Mouse (Mus musculus): ENCODE data around the gene Daam1. TPM values are rescaled to one million over a fixed set of nuclear protein-coding genes. Genes with fewer than 3 reads are reported as not detected.

The Daam1 gene
- 1 to 10 TPM; 3.4 to 4.1 TPM for total RNA-seq (2023)

DNA sequence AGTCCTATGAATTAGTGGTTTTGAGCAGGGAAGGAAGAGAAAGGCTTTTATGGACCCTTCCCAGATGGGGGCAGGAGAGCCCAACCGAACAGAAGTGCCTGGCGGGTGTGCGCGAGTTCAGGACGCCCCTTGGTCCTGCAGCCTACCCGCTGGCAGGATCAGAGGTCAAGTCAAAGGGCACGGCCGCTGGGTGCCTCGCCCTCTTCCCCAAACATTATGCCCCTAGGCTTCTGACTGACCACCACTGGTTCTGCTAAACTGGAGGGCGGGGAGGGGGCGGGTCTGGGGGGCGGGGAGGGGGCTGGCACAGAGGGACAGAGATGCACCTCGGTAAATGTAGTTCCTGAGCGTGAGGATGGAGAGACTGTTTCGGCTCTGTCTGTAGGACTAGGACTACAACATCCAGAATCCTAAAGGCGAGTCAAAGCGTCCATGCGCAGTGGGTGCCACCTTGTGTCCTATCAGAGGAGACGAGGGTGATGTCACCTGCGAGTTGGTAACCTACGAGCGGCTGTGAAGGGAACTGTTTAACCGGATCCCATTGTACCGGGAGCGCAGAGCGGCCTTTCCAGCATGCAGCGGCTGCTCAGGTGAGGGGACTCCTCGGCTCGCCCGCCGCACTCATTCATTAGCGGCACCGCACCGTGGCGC lies at the start of gene Daam1:
TSS of gene Daam1 (plus strand) at position 472 of the 651 bp plus-strand sequence.

Other genes starting within 250 kb of the Daam1 start
- gene Gpr135, start 240.0 kb downstream of the Daam1 start, total RNA-seq (2023): not detected